Mouse (Mus musculus): ENCODE results near the gene Cbl.

Cbl gene

DNA sequence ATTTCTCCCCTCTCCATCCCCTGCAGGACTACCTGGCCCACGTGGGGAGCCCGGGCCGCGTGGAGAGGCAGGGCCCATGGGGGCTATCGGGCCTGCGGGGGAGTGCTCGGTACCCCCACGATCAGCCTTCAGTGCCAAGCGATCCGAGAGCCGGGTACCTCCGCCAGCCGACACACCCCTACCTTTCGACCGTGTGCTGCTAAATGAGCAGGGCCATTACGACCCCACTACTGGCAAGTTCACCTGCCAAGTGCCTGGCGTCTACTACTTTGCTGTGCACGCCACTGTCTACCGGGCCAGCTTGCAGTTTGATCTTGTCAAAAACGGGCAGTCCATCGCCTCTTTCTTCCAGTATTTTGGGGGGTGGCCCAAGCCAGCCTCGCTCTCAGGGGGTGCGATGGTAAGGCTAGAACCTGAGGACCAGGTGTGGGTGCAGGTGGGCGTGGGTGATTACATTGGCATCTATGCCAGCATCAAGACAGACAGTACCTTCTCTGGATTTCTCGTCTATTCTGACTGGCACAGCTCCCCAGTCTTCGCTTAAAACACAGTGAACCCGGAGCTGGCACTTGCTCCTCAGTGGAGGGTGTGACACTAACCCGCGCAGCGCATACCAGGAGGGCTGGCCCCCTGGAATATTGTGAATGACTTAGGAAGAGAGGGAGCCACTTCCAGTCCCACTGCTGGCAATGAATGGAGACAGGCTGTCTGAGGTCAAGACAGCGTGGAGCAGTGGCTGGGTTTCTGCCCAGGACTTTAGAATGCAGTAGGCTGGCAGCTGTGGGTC, 125.4 kb downstream of the Cbl start:
- CTCF ChIA-PET, result no interaction called here

DNA sequence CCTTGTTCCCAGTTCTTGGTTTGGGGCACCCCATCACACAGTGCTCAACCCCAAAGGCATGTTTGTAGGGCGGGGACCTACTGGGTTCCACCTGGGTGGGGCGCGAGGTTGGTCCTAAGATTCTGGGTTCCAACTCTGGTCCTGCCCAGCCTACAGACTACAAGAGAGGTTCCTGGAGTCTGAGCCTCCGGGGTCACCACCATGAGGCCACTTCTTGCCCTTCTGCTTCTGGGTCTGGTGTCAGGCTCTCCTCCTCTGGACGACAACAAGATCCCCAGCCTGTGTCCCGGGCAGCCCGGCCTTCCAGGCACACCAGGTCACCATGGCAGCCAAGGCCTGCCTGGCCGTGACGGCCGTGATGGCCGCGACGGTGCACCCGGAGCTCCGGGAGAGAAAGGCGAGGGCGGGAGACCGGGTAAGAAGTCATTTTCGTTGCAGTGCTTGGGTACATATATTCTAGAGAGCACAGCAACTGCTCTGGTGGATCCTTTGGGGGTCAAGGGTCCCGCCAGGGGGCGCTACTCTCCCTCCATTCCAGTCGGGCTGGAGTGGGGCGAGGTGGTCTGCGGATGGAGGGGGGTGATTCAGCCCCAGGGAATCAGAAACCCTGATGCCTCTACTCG, 126.2 kb downstream of the Cbl start:
- CTCF ChIA-PET, result interaction anchor here (0.7 kb wide), 1 partner anchor 1113 kb away, joined by 4 read pairs; no protein-coding TSS in a partner anchor

DNA sequence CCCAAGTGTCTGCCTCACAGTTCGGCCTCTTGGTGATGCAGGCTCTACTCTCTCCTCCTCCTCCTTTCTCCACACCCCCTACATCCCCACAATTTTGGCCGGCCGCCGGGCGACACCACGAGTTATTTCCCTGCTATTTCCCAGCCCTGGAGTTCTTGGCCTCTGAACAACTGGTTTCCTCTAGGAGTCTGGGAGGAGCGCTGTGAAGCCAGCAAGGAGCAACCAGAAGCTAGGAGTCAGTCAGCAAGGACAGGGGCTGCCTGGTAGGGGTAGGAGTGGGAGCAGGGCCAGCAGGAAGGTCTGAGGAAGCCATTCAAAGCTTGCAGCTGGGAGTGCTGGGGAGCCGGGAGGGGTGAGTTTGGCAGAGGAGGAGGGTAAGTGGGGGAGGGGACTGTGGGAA, 126.7 kb downstream of the Cbl start, which contains the start of gene C1qtnf5:
Gene C1qtnf5 (plus strand): TSS at position 136 of the 400 bp plus-strand sequence.
- CTCF ChIA-PET, result interaction anchor here (0.7 kb wide), 1 partner anchor 1114 kb away, joined by 4 read pairs; no protein-coding TSS in a partner anchor

DNA sequence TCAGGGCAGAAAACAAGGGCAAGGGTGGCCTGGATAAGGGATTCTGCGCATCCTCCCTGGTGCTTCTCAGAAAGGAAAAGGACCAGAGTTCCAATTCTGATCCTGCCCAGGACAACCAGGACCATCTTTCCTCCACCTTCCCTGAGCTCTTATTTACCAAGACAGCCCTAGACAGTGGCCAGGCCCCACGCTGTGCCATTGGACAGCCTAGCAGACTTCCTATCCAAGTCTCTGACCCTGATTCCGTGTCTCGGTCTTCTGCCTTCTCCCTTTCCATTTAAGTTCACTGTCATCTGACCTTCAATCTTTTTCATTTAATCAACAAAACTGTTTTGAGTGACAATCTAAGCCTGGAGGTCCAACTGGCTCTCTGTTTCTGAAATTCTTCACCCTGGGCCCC, 127.3 kb downstream of the Cbl start:
- CTCF ChIA-PET, result no interaction called here

DNA sequence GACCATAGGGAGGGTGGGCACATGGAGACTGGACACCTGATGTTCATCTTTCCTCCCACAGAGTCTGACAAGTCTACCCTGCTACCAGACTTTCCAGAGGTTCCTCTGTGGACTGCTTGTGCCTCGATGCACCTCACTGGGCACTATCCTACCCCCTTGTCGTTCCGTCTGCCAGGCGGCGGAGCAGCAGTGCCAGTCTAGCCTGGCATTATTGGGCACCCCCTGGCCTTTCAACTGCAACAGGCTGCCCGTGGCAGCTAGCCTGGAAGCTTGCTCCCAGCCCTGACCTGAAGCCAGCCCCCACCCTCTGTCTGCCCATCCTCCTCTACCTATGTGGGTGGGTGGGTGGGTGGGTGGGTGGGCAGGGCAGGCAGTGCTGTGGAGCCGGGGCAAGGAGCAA, 127.7 kb downstream of the Cbl start:
- CTCF ChIA-PET, result no interaction called here

DNA sequence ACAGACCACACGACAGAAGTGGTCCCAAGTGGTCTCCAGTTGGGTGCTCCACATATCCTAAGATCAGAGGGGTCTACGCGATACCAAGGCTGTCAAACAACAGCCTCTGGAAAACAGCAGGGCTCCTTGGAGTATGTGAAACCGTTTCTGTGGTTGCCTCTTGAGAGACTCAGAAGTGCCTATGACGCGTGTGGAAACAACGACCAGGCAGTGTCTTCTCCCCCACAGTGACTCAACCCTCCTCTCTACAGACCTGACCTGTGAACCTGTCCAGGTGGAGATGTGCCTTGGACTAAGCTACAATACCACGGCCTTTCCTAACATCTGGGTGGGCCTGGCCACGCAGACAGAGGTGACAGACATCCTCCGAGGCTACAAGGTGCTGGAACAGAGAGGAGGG, 128.1 kb downstream of the Cbl start:
- CTCF ChIA-PET, result no interaction called here

DNA sequence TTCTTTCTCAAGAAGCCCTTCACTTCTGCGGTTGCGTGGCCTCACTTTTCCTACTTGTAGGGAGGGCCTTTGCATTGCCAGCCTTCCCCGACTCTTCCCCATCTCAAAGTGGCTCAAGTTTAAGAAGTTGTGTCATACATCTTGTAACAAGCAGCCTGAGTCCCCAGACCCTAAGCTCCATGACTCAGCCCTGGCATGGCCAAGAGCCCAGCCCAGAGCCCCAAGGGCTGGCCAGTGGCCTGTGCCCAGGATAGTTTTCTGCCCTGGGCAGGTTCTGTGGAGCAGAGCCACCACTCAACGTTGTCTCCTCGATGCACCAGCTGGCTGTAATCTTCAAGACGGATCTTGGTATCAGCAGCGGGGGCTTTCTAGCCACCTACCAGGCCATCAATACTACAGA, 129.0 kb downstream of the Cbl start:
- CTCF ChIA-PET, result no interaction called here

DNA sequence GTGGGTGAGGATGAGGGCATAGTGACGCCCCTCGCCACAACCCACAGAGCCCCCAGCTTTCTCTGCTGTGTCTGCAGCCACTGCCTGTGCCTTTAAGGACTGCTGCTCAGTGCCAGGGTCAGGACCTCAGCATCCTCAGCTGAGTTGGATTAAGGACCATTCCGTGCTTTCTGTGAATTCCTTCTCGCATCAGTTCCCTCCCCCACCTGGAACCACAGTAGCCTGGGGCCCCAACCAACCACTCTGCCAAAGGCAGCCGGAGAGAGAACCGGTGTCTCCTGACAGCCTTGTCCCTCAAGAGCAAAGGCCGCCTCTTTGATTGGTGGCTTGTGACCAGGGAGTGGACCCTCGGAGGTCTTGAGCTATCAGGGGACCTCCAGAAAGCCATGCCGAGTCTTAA, 132.4 kb downstream of the Cbl start, which contains the start of gene Mfrp:
Gene Mfrp (plus strand): TSS at position 240 of the 400 bp plus-strand sequence.
- CTCF ChIA-PET, result no interaction called here

DNA sequence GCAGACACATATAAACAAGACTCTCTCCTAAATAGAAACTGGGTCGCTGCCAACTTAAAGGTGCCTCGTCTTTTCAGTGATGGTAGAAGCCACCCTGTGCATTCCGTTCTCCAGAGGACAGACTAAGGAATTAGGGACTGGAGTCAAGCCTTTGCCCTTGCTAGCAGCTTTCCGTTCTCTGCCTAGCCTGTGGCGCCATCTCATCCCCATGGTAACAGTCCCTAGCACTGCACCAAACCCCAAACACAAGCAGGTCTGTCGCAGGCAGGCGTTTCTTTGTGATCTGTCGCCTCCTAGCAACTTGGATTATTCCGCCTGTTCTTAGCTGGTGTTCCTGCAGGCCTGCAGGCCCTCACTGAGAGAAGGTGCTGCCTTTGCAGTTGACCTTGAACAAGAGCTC, 137.3 kb downstream of the Cbl start:
- CTCF ChIA-PET, result interaction anchor here (0.5 kb wide), 1 partner anchor 851 kb away, joined by 12 read pairs; no protein-coding TSS in a partner anchor

DNA sequence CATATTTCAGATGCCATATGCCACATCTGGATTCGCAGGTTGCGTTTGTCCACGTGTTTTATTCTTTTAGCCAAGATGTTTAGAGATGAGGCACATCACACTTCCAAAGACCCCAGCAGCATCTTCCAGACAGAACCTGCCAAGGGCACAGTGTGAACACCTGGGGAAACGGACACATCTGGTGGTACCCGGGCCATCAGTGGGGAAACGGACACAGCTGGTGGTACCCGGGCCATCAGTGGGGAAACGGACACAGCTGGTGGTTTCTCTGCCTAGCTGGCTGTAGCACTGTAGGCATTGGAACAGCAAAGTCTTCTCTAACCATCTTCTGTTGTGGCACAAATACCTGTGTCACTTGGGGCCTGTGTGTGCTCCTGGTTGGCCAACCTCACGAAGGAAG, 138.1 kb downstream of the Cbl start:
- CTCF ChIA-PET, result interaction anchor here (1.2 kb wide), 1 partner anchor 28 kb away, joined by 3 read pairs; no protein-coding TSS in a partner anchor

DNA sequence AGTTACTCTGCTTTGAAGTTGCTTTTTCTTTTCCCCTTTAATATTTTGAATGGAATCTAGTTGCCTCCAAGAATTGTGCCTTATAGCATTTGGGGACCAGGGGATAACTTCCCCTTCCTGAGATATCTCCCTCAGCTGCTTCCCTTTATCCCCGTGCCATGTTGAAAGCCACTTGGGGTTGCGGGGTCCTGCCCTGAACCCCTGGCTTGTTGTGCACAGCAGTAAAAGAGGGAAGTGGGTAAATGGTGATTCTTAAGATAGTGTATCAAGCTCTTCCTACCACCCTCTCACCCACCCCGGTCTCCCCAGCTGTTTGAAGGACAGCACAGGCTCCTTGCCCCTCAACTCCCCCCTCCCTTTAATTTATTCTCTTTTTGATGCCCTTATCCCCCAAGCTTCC, 139.1 kb downstream of the Cbl start:
- CTCF ChIA-PET, result interaction anchor here (1.2 kb wide), 1 partner anchor 27 kb away, joined by 3 read pairs; no protein-coding TSS in a partner anchor

DNA sequence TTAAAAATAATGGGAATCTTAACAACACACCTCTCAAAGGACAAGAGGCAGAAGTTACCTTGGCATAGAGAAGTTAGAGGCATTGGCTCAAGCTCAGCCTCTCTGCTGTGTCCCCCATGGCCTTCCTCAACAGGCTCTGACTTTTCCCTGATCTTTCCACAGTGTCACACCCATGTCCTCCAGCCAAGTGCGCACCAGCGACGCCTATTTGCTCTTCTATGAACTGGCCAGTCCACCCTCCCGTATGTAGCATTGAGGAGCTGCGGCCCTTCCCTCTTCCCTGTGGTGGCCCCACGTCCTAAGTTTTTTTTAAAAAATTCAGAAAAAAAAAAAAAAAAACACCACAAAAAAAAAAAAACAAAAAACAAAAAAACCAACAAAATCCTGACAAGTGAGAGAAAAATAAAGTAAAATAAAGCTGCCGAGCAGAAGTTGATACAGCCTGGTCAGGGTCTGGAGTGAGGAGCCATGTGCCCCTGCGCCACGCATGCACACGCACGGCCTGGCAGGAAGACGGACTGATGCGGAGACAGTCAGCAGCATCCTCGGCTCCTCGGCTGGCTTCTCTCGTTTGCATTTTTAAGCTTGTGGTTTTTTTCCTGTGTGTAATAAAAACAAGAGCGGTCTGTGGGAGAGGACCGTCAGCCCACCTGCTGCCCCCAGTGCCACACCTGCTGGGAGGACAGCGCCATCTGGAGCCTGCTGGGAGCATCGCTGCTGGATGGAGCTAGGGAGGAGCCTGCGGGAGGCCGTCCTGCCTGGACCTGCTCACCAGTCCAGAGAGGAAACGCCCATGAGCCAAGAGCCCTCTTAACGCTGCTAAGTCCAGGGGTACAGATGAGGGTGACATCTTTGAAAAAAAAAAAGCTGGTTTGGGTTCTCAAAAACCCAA, 140.0 kb downstream of the Cbl start:
- CTCF ChIA-PET, result interaction anchor here (0.7 kb wide), 1 partner anchor 11 kb away, joined by 4 read pairs; no protein-coding TSS in a partner anchor
